In genomic region chr11:62820059-62820541, GRCm38 (mm10) we compare ENCODE assay signal across 8 mouse cellular contexts. TPM values are rescaled to one million over a fixed set of nuclear protein-coding genes. Genes with fewer than 3 reads are reported as not detected.
DNase-seq lines count a peak whose midpoint lies in the region; ATAC-seq and TF ChIP-seq lines count a peak whose summit lies in the region.

Gene Trim16 (plus strand): TSS chr11:62820231.

- H3K9ac ChIP-seq in hindbrain, embryonic 15.5 days = peak within 1 kb of the TSS; percentile 39

- peak; percentile 96 for DNase-seq in adipocyte (ENCODE audit: low spot score)
- DNase-seq in gastrocnemius, adult 18-20 months (ENCODE audit: low spot score) = peak; percentile 94
- DNase-seq in left cerebral cortex, adult 8-10 months (ENCODE audit: low spot score in 2 of 2) = peak; percentile 10 to 16
- peak; percentile 40 for DNase-seq in right cerebral cortex, adult 18-20 months
- peak; percentile 20 for DNase-seq in urinary bladder, postnatal 10 days (ENCODE audit: low spot score)

- peak within 1 kb of the TSS; percentile 37 for H3K4me3 ChIP-seq in cortical plate, adult 2 months (ENCODE audit: insufficient read depth, low read length)
- H3K4me3 ChIP-seq in hindbrain, embryonic 15.5 days = peak within 1 kb of the TSS; percentile 37
- peak within 1 kb of the TSS; percentile 89 for H3K4me3 ChIP-seq in macrophage (ENCODE audit: inconsistent target)

- peaks cover 36% of the 10 kb centered on the region for H3K79me2 ChIP-seq in macrophage (ENCODE audit: inconsistent target)

- H3K36me3 ChIP-seq in hindbrain, embryonic 15.5 days = no peaks in the 10 kb centered on the region
- no peaks in the 10 kb centered on the region for H3K36me3 ChIP-seq in macrophage (ENCODE audit: inconsistent target)

- H3K4me1 ChIP-seq in cortical plate, adult 2 months (ENCODE audit: control insufficient read depth, insufficient read depth, low read length) = 0 out of 2 replicates have a peak, but pooled peaks cover 1% of the 10 kb centered on the region
- peaks cover 15% of the 10 kb centered on the region for H3K4me1 ChIP-seq in hindbrain, embryonic 15.5 days (replicated peaks)

- no peak within 1 kb of the TSS for H3K27ac ChIP-seq in cortical plate, adult 2 months (ENCODE audit: insufficient read depth, low read length)
- peak within 1 kb of the TSS; percentile 30 for H3K27ac ChIP-seq in hindbrain, embryonic 15.5 days (replicated peaks)
- peak within 1 kb of the TSS; percentile 69 for H3K27ac ChIP-seq in macrophage

- TF ChIP-seq POLR2A in cortical plate, adult 2 months (IDR thresholded peaks at IDR 0.05; ENCODE audit: extremely low read depth, insufficient read depth, low read length) = no peak

- no peaks in the 10 kb centered on the region for H3K27me3 ChIP-seq in hindbrain, embryonic 15.5 days

- peak; percentile 88 for ATAC-seq in hindbrain, embryonic 15.5 days (ENCODE audit: low FRiP score, low read depth)

- no peaks in the 10 kb centered on the region for H3K9me3 ChIP-seq in hindbrain, embryonic 15.5 days

- TF ChIP-seq CTCF in cortical plate, adult 2 months (IDR thresholded peaks at IDR 0.05; ENCODE audit: extremely low read depth, insufficient read depth, low read length) = no peak

- peak within 1 kb of the TSS; percentile 61 for H3K4me2 ChIP-seq in hindbrain, embryonic 15.5 days

- 6% methylated on average over 15 of the region's 15 CpGs for WGBS in hindbrain, embryonic 15.5 days
- WGBS in macrophage (ENCODE audit: missing documents) = 6% methylated on average over 15 of the region's 15 CpGs

RNA-seq across cellular contexts. Expression of gene Trim16, which starts in this region (rescaled TPM):
- polyA plus RNA-seq in cortical plate, adult 2 months (2012; rRNA removed) = 1.6 TPM in 2 replicates
- 10 to 100 TPM; 27.1 to 30.2 TPM for total RNA-seq in gastrocnemius, adult 18-20 months (2021)
- 8.1 and 8.4 TPM in 2 replicates for polyA plus RNA-seq in hindbrain, embryonic 15.5 days (2015; fragmentation: Nextera tagmentation; extraction: Ambion mirVana)
- total RNA-seq in left cerebral cortex, adult 8-10 months (2022) = 1 to 10 TPM; 1.4 to 1.7 (median 1.5) TPM
- total RNA-seq in macrophage (2018; cell fraction: chromatin; rRNA removed) = 10 to 100 TPM in 2 of 26 experiments, 1 to 10 TPM in 24; 1.3 to 17.4 (median 5.9) TPM
- total RNA-seq in macrophage (2018; cell fraction: cytosol; rRNA removed) = 1 to 10 TPM; 1.2 to 8.5 (median 2.8) TPM
- 10 to 100 TPM in 2 of 26 experiments, 1 to 10 TPM in 24; 1.2 to 15.1 (median 4.2) TPM for total RNA-seq in macrophage (2018; cell fraction: nucleus; rRNA removed)
- 2.5 to 6.9 TPM (median 4.4 TPM) in 3 replicates for polyA plus RNA-seq in macrophage (2018)

Comparison
In these comparisons a context has a peak if more than half of its experiments do, and no peak if none do; other contexts are left out.
1. RNA of gene Trim16 (total RNA-seq): 27.1 to 30.2 TPM in gastrocnemius, adult 18-20 months; 1.4 to 1.7 TPM in left cerebral cortex, adult 8-10 months; every median in the first group is over 10 times any median in the second.
2. DNase-seq: peak in every context shown above with its lines; median percentile 96 in adipocyte; 94 in gastrocnemius, adult 18-20 months; 40 in right cerebral cortex, adult 18-20 months; 20 in urinary bladder, postnatal 10 days; 13 in left cerebral cortex, adult 8-10 months.
3. H3K4me3 ChIP-seq: peak in every context shown above with its lines; median percentile 89 in macrophage; 37 in cortical plate, adult 2 months; 37 in hindbrain, embryonic 15.5 days.